In the genomic region with DNA sequence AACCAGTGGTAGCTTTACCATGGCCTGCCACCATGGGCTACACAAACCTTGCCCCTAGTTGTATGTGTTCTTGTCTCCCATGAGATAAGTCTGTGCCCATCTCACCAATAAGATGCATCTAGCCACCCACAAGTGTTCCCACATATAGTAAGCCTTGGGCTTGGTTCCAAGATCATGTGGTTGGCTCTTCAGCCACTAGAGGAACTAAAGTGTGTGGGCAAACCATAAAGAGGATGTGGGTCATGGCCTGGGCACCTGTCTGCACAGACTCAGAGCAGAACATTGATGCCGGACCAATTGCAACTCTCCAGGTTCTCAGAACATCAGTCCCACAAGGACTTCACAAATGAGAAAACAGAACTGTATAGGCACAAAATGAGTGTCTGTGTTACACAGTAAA, we compare ENCODE assay signal across 15 mouse cellular contexts.
A peak's percentile ranks its signal among the peaks of the same experiment; 100 is the strongest.
DNase-seq lines count a peak whose midpoint lies in the region; TF ChIP-seq lines count a peak whose summit lies in the region.
"Had no signal": no experiment of that assay in that cellular context is flagged by ENCODE, and none has a peak within 500 bp of the region (broad histone marks: within the 10 kb centered on the region; RNA-seq: fewer than 3 reads in every experiment).

No protein-coding gene starts in this region.

- WGBS in lung, adult 2 months: 53% methylated on average over 1 of the region's 1 CpGs

- peaks cover 0 to 22% of the 10 kb centered on the region in 2 experiments; a peak in 2 of 4 replicates for H3K36me3 ChIP-seq in MEL (ENCODE audit: control insufficient read depth in 1 of 2, insufficient read depth in 2 of 2, low read length in 2 of 2)
- H3K36me3 ChIP-seq: lung, embryonic 15.5 days had no signal

- no peak for TF ChIP-seq CTCF in MEL (IDR thresholded peaks at IDR 0.05 in 2 of 3, conservative IDR thresholded peaks at IDR 0.05 in 1 of 3; ENCODE audit: control insufficient read depth in 1 of 3, insufficient read depth in 1 of 3, low read depth in 2 of 3, low read length in 3 of 3, poor library complexity in 1 of 3, severe bottlenecking in 1 of 3)
- TF ChIP-seq CTCF in lung, adult 2 months (IDR thresholded peaks at IDR 0.05; ENCODE audit: insufficient read depth, low read length): no peak

- no peak overlapping the region for H3K27ac ChIP-seq in MEL (ENCODE audit: control insufficient read depth, low read depth, low read length)
- H3K27ac ChIP-seq: limb, embryonic 10.5 days; lung, embryonic 15.5 days had no signal

- peak; percentile 39 to 57 for DNase-seq in lung, adult 18-20 months
- DNase-seq in lung, postnatal 10 days: no peak
- DNase-seq in MEL (ENCODE audit: low read depth, low spot score): peak; percentile 77
- peak; percentile 17 for DNase-seq in lung, adult 2 months
- peak; percentile 18 for DNase-seq in skeletal muscle tissue, adult 2 months (ENCODE audit: low read depth, low spot score)
- no peak for DNase-seq in adrenal gland, postnatal 14 days
- DNase-seq in kidney, postnatal 14 days: no peak
- no peak for DNase-seq in right cerebral cortex, postnatal 14 days
- DNase-seq: cerebellum, postnatal 36 days; heart, postnatal 4 days; kidney, postnatal 10 days; right cerebral cortex, adult 18-20 months had no signal

- no peak for TF ChIP-seq RAD21 in MEL (IDR thresholded peaks at IDR 0.05; ENCODE audit: low read depth, low read length)

- H3K4me1 ChIP-seq in MEL (ENCODE audit: control insufficient read depth in 1 of 2, insufficient read depth in 2 of 2, low read length in 2 of 2): peaks cover 20% of the 10 kb centered on the region in 2 experiments
- H3K4me1 ChIP-seq in lung, adult 2 months (ENCODE audit: control insufficient read depth, insufficient read depth, low read length): peaks cover 3% of the 10 kb centered on the region; the same call in 1 of the 2 replicates

- H3K9ac ChIP-seq in MEL (ENCODE audit: control insufficient read depth, low read depth, low read length, poor library complexity, severe bottlenecking): no peak overlapping the region
- H3K9ac ChIP-seq: lung, embryonic 15.5 days had no signal

- H3K4me3 ChIP-seq in MEL (ENCODE audit: control insufficient read depth in 1 of 2, insufficient read depth in 1 of 2, low read depth in 2 of 2, low read length in 2 of 2): no peak overlapping the region
- no peak overlapping the region for H3K4me3 ChIP-seq in lung, adult 2 months (replicated peaks; ENCODE audit: extremely low read depth, low read depth, low read length)
- H3K4me3 ChIP-seq: erythroblast, embryonic 14.5 days; limb, embryonic 10.5 days; lung, embryonic 15.5 days had no signal

- TF ChIP-seq POLR2A in MEL (IDR thresholded peaks at IDR 0.05; ENCODE audit: control insufficient read depth in 1 of 2, insufficient read depth in 1 of 2, low read depth in 1 of 2, low read length in 2 of 2, poor library complexity in 1 of 2): no peak
- TF ChIP-seq POLR2A in lung, adult 2 months (IDR thresholded peaks at IDR 0.05; ENCODE audit: borderline replicate concordance, extremely low read depth, low read depth, low read length): no peak

- H3K79me2 ChIP-seq in MEL (ENCODE audit: control insufficient read depth, insufficient read depth, low read length, poor library complexity): no peaks in the 10 kb centered on the region

- H3K27me3 ChIP-seq in MEL (ENCODE audit: control insufficient read depth in 1 of 2, insufficient read depth in 2 of 2, low read length in 2 of 2): no peaks in the 10 kb centered on the region
- H3K27me3 ChIP-seq: lung, embryonic 15.5 days had no signal

- H3K9me3 ChIP-seq in MEL (replicated peaks; ENCODE audit: insufficient read depth, low read length): no peaks in the 10 kb centered on the region
- H3K9me3 ChIP-seq: limb, embryonic 10.5 days; lung, embryonic 15.5 days had no signal

- TF ChIP-seq EP300 in MEL (IDR thresholded peaks at IDR 0.05; ENCODE audit: low read depth in 1 of 2, low read length in 2 of 2): peak in 1 of 2 experiments; percentile 27; a peak in 1 of 4 replicates

TF ChIP-seq in MEL, 35 proteins besides CTCF, POLR2A, EP300 and RAD21:
- peak; percentile 17; the same call in 1 of the 2 replicates for TF ChIP-seq USF1 (IDR thresholded peaks at IDR 0.05; ENCODE audit: low read depth, low read length)
- no peak for TF ChIP-seq ZC3H11A (IDR thresholded peaks at IDR 0.05; ENCODE audit: low read depth, low read length)
- no peak for TF ChIP-seq MAZ (IDR thresholded peaks at IDR 0.05; ENCODE audit: low read depth, low read length)
- TF ChIP-seq KAT2A (conservative IDR thresholded peaks at IDR 0.05; ENCODE audit: low read depth, low read length): no peak
- TF ChIP-seq MXI1 (IDR thresholded peaks at IDR 0.05; ENCODE audit: low read depth, low read length): no peak
- peak; percentile 10; the same call in 1 of the 2 replicates for TF ChIP-seq GATA1 (IDR thresholded peaks at IDR 0.05; ENCODE audit: low read depth, low read length)

Comparison
In these comparisons a context has a peak if more than half of its experiments do, and no peak if none do; other contexts are left out.
1. DNase-seq: peak in lung, adult 18-20 months (2 of 2), MEL (single experiment), lung, adult 2 months (single experiment) and skeletal muscle tissue, adult 2 months (single experiment); none in lung, postnatal 10 days (single experiment), adrenal gland, postnatal 14 days (single experiment), kidney, postnatal 14 days (single experiment) and right cerebral cortex, postnatal 14 days (single experiment).